Mouse (Mus musculus) urinary bladder, postnatal 0 days (tissue): Measurements from ENCODE around the gene Josd1. TPM values are rescaled to one million over a fixed set of nuclear protein-coding genes. Genes with fewer than 3 reads are reported as not detected.

Source experiments
- polyA plus RNA-seq: library from polyadenylated mRNA; unstranded; fragments of >200 nt; fragmentation: Nextera tagmentation; extraction: Ambion mirVana; gene quantifications from 2 replicates; pipeline ENCODE4 v1.2.1, GENCODE M21; 2015

The Josd1 gene
- 13.3 and 13.7 TPM in 2 replicates for polyA plus RNA-seq

DNA sequence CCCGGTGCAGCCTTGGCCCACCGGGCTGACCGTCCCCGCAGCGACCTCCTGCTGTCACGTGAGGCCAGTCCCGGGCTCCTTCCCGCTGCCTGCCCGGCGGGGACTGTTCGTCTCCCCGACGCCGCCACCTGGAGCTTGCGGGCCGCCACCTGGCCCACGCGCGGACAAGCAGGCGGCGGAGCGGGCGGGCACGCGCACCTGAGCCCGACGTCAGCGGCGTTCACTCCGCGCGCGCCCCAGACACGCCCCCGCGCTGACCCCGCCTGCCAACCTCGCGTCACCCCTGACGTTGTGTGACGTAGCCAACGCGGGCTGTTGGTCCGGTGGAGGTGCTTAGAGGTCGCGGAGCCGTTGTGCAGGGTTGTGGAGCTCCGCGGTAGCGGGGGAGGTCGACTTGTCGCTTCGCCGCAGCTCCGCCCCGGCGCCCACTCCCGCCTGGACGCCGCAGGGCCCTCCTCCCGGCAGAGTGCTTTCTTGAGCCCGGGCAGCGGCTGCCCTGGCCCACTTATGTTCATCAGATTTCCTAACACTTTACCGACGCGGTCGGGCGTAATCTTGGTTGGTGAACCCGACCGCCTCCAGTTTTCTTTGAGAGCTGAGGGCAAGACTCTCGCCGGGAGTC, at the start of gene Josd1:
Gene Josd1, minus strand, starts transcription at position 274 of the 622 bp plus-strand sequence.

DNA sequence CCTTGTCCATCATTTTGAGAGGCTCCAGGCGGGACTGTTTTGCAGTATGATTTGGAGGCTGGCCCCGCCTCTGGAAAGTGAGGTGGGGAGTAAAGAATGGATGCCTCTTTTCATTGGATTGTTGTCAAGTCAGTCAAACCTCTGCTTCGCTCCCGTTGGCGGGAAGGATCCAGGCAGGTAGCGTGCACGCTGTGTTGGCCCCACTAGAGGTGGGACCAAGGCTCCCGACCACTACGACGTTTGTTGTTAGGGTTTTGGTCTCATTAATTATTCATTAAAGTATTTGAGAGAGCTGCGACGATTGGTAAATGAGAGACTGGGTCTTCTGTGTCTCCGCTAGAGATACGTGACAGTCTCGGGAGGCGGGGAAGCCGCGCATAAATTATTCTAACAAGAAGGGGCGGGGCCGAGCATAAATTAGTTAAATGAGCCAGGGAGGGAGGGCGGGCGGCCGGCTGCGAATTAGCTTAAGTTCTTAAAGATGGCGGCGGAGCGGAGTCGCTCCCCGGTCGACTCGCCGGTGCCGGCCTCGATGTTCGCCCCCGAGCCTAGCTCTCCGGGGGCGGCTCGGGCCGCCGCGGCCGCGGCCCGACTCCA, 2.8 kb upstream of the Josd1 start, which contains the start of gene Gtpbp1:
Gene Gtpbp1, plus strand, starts transcription at position 420 of the 597 bp plus-strand sequence.

DNA sequence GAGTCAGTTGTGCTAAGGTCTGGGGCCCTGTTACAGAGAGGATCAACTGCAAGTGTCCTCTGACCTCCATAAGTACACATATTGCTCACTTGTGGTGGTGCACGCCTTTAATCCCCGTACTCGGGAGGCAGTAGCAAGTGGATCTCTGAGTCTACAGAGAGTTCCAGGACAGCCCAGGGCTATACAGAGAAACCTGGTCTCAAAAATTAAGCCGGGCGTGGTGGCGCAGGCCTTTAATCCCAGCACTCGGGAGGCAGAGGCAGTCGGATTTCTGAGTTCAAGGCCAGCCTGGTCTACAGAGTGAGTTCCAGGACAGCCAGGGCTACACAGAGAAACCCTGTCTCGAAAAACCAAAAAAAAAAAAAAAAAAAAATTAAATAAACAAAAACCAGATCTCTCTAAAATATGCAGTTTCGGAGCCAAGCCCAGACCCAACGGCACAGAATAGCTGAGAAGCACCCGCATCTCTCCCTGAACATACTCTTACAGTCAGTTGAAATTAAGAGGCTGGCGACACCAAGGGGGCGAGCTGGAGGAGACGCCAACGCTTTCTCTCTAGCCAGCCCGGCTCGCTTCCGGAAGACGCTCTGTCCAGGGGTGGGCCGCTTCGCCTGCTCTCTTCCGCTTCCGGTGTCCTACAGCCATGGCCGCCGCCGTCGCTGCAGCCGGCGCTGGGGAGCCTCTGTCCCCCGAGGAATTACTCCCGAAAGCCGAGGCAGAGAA, 17.3 kb downstream of the Josd1 start, which contains the start of gene Tomm22:
Gene Tomm22, plus strand, starts transcription at position 613 of the 723 bp plus-strand sequence.

DNA sequence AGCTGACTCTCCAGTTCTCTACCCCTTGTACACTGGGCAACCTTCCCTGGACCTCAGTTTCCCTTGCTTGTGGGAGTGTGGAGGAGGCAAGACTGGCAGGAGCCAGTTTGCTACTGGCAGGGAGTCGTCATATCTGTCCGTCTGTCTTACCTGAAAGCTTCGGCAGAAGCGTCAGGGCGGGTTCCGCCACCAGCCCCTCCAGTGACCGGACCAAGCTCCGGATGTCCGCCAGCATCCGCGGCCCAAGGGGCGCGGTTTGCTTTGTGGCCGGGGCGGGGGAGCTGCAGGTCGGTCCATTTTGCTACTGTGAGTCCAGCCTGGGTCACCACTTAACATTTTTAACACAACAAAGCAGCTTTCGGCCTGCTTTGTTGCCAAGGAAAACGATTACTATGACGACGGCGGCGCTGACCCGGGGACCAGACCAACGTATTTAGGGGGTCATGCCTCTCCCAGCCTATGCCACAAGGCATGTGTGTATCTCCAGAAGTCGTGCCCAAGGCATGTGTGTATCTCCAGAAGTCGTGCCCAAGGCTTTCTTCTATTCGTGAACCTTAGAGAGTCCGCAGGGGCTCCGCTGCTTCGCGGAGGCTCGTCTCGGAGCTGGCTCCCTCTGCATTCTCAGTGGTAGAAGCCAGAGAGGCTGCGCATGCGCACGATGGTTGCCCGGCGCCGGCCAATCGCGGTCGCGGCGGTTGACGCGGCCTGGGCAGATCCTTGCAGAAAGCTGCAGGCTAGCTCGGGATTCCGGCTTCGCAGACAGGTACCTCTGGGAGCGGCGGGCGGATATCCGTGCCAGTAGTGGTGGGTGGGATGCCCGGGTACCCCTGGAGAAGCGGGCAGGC, 29.0 kb downstream of the Josd1 start, which contains the start of the genes Fam227a and Cby1:
Gene Fam227a, minus strand, starts transcription at position 426 of the 845 bp plus-strand sequence.
Gene Cby1, plus strand, starts transcription at position 669 of the 845 bp plus-strand sequence.

Other genes starting within 250 kb of the Josd1 start
- 41.8 and 51.8 TPM in 2 replicates for gene Csnk1e, start 232.4 kb downstream of the Josd1 start, polyA plus RNA-seq
- gene Kcnj4, start 182.7 kb downstream of the Josd1 start, polyA plus RNA-seq, result 0.07 TPM in 1 of 2 replicates, not detected in the other
- gene Kdelr3, start 171.5 kb downstream of the Josd1 start, polyA plus RNA-seq, result 141 and 162 TPM in 2 replicates
- gene Ddx17, start 141.2 kb downstream of the Josd1 start, polyA plus RNA-seq, result 18.3 and 22.5 TPM in 2 replicates
- 2.2 and 2.4 TPM in 2 replicates for gene Dmc1, start 82.8 kb downstream of the Josd1 start, polyA plus RNA-seq
- 0.33 and 0.59 TPM in 2 replicates for gene Fam227a, start 29.0 kb downstream of the Josd1 start, polyA plus RNA-seq
- 25.8 and 26.8 TPM in 2 replicates for gene Cby1, start 28.7 kb downstream of the Josd1 start, polyA plus RNA-seq
- gene Tomm22, start 17.1 kb downstream of the Josd1 start, polyA plus RNA-seq, result 165 and 179 TPM in 2 replicates
- 19.3 and 20.0 TPM in 2 replicates for gene Gtpbp1, start 2.9 kb upstream of the Josd1 start, polyA plus RNA-seq
- 5.7 and 6.0 TPM in 2 replicates for gene Sun2, start 54.6 kb upstream of the Josd1 start, polyA plus RNA-seq
- 37.7 and 38.3 TPM in 2 replicates for gene Dnal4, start 89.9 kb upstream of the Josd1 start, polyA plus RNA-seq
- 3.2 and 3.3 TPM in 2 replicates for gene Nptxr, start 116.8 kb upstream of the Josd1 start, polyA plus RNA-seq
- gene Npcd, start 146.3 kb upstream of the Josd1 start, polyA plus RNA-seq, result 0.22 and 0.82 TPM in 2 replicates
- 43.3 and 46.2 TPM in 2 replicates for gene Cbx6, start 146.8 kb upstream of the Josd1 start, polyA plus RNA-seq
- 15.2 and 15.6 TPM in 2 replicates for gene Apobec3, start 203.7 kb upstream of the Josd1 start, polyA plus RNA-seq